Mouse (Mus musculus) liver, adult 2 months (tissue): Measurements from ENCODE around the gene Slc1a5.
A peak's percentile ranks its signal among the peaks of the same experiment; 100 is the strongest.

ENCODE experiments used
- CTCF ChIP-seq: fragments of 200-500 bp; IDR thresholded peaks from 2 replicates; pipeline ENCODE4 v1.5.1; 2011; ENCODE audit warnings: low read depth, low read length, control low read depth
- POLR2A ChIP-seq: fragments of 200-500 bp; IDR thresholded peaks from 2 replicates; pipeline ENCODE4 v1.6.1; 2011; ENCODE audit warnings: low read length, control low read depth; ENCODE audit not compliant: insufficient read depth; ENCODE audit errors: extremely low read depth

DNA sequence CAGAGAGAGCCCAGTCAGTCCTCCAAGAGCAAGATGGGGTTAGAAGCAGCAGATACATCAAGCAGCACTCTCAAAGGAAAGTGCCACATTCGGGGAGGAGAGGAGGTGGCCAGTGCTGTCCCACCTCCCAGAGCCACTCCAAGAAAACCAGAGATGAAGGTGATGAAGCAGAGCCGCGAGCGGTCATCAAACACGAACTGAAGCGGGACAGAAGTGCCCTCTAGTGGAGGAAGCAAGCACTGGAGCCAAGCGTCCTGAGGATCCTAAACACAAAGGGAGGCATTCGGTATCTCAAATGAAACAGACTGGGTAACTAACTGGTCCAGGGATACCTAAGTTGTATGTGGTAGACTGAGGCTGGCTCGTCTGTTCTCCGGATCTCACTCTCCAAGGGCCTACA, 28.6 kb downstream of the Slc1a5 start:
- TF ChIP-seq CTCF (peak; percentile 89), POLR2A (no peak)
